Mouse (Mus musculus) MEL (cell line): Measurements from ENCODE around the gene Trim8. TPM values are rescaled to one million over a fixed set of nuclear protein-coding genes. Genes with fewer than 3 reads are reported as not detected.

Source experiments
- DNase-seq: peaks from one replicate; pipeline ENCODE4 v3.0.0; 2011; ENCODE audit warnings: low read depth, low spot score
- H3K27ac ChIP-seq: 2 replicates; pipeline ENCODE4 v1.5.1; 2012; ENCODE audit warnings: low read depth, mild to moderate bottlenecking, control low read depth, low read length, moderate library complexity; ENCODE audit not compliant: control insufficient read depth
- H3K27me3 ChIP-seq, 2 experiments: fragments of 150-350 bp in 1 of 2; sonication (generic) in 1 of 2; 2 replicates each; pipeline ENCODE4 v1.6.1; 2012; ENCODE audit warnings: low read length in 2 of 2, mild to moderate bottlenecking in 2 of 2, improper control_type of control experiment in 1 of 2, moderate library complexity in 1 of 2; ENCODE audit not compliant: insufficient read depth in 2 of 2, control insufficient read depth in 1 of 2
- H3K36me3 ChIP-seq, 2 experiments: 2 replicates each; pipeline ENCODE4 v1.6.1; 2012 to 2014; ENCODE audit warnings: low read length in 2 of 2, improper control_type of control experiment in 1 of 2, inconsistent platforms in 1 of 2, mild to moderate bottlenecking in 1 of 2; ENCODE audit not compliant: insufficient read depth in 2 of 2, control insufficient read depth in 1 of 2
- H3K4me1 ChIP-seq, 2 experiments: fragments of 150-350 bp in 1 of 2; sonication (generic) in 1 of 2; 2 replicates each; pipeline ENCODE4 v1.6.1; 2012; ENCODE audit warnings: low read length in 2 of 2, improper control_type of control experiment in 1 of 2, mild to moderate bottlenecking in 1 of 2; ENCODE audit not compliant: insufficient read depth in 2 of 2, control insufficient read depth in 1 of 2
- H3K4me3 ChIP-seq, 2 experiments: fragments of 150-350 bp in 1 of 2; sonication (generic) in 1 of 2; 2 replicates each; pipeline ENCODE4 v1.5.1; 2012; ENCODE audit warnings: low read depth in 2 of 2, low read length in 2 of 2, mild to moderate bottlenecking in 2 of 2, moderate library complexity in 2 of 2, control low read depth in 1 of 2, improper control_type of control experiment in 1 of 2; ENCODE audit not compliant: control insufficient read depth in 1 of 2, insufficient read depth in 1 of 2
- H3K79me2 ChIP-seq: 2 replicates; pipeline ENCODE4 v1.6.1; 2012; ENCODE audit warnings: mild to moderate bottlenecking, low read length, moderate library complexity; ENCODE audit not compliant: control insufficient read depth, poor library complexity, insufficient read depth
- H3K9ac ChIP-seq: 2 replicates; pipeline ENCODE4 v1.6.1; 2012; ENCODE audit warnings: low read depth, mild to moderate bottlenecking, control low read depth, low read length, moderate library complexity; ENCODE audit not compliant: control insufficient read depth, poor library complexity, severe bottlenecking
- H3K9me3 ChIP-seq: fragments of 150-350 bp; sonication (generic); replicated peaks from 2 replicates; pipeline ENCODE4 v1.6.1; 2012; ENCODE audit warnings: mild to moderate bottlenecking, low read length, improper control_type of control experiment, moderate library complexity; ENCODE audit not compliant: insufficient read depth
- CHD1 ChIP-seq: IDR thresholded peaks from 2 replicates; pipeline ENCODE4 v1.6.1; 2012; ENCODE audit warnings: low read depth, mild to moderate bottlenecking, inconsistent platforms, low read length, improper control_type of control experiment
- CHD2 ChIP-seq: IDR thresholded peaks from 2 replicates; pipeline ENCODE4 v1.6.1; 2011; ENCODE audit warnings: low read length, improper control_type of control experiment
- CTCF ChIP-seq, 3 experiments: IDR thresholded peaks in 2 of 3; conservative IDR thresholded peaks in 1 of 3; 2 replicates each; pipeline ENCODE4 v1.5.1; 2011 to 2012; ENCODE audit warnings: low read length in 3 of 3, low read depth in 2 of 3, mild to moderate bottlenecking in 2 of 3, improper control_type of control experiment in 1 of 3, inconsistent platforms in 1 of 3, mixed read lengths in 1 of 3, moderate library complexity in 1 of 3; ENCODE audit not compliant: control insufficient read depth in 1 of 3, insufficient read depth in 1 of 3, poor library complexity in 1 of 3, severe bottlenecking in 1 of 3
- E2F4 ChIP-seq: IDR thresholded peaks from 2 replicates; pipeline ENCODE4 v1.6.1; 2011; ENCODE audit warnings: low read depth, low read length, improper control_type of control experiment, borderline replicate concordance
- ELF1 ChIP-seq: IDR thresholded peaks from 2 replicates; pipeline ENCODE4 v1.6.1; 2014; ENCODE audit warnings: low read depth, mild to moderate bottlenecking, inconsistent platforms, low read length, improper control_type of control experiment, moderate library complexity
- EP300 ChIP-seq, 2 experiments: IDR thresholded peaks; 2 replicates each; pipeline ENCODE4 v1.6.1; 2011; ENCODE audit warnings: improper control_type of control experiment in 2 of 2, low read length in 2 of 2, low read depth in 1 of 2, mild to moderate bottlenecking in 1 of 2
- ETS1 ChIP-seq: IDR thresholded peaks from 2 replicates; pipeline ENCODE4 v1.6.1; 2012; ENCODE audit warnings: low read depth, mild to moderate bottlenecking, inconsistent platforms, low read length, improper control_type of control experiment, moderate library complexity
- GABPA ChIP-seq: IDR thresholded peaks from 2 replicates; pipeline ENCODE4 v1.6.1; 2012; ENCODE audit warnings: low read depth, mild to moderate bottlenecking, inconsistent platforms, low read length, improper control_type of control experiment, moderate library complexity
- GATA1 ChIP-seq: IDR thresholded peaks from 2 replicates; pipeline ENCODE4 v1.6.1; 2011; ENCODE audit warnings: low read depth, low read length, improper control_type of control experiment
- HCFC1 ChIP-seq: IDR thresholded peaks from 2 replicates; pipeline ENCODE4 v1.6.1; 2012; ENCODE audit warnings: low read depth, mild to moderate bottlenecking, inconsistent platforms, low read length, improper control_type of control experiment, moderate library complexity
- JUND ChIP-seq: IDR thresholded peaks from 2 replicates; pipeline ENCODE4 v1.6.1; 2011; ENCODE audit warnings: low read depth, mild to moderate bottlenecking, improper control_type of control experiment, low read length
- KAT2A ChIP-seq: conservative IDR thresholded peaks from 2 replicates; pipeline ENCODE4 v1.6.1; 2012; ENCODE audit warnings: low read depth, low read length, improper control_type of control experiment, inconsistent platforms
- MAFK ChIP-seq: IDR thresholded peaks from 2 replicates; pipeline ENCODE4 v1.6.1; 2011; ENCODE audit warnings: low read depth, mild to moderate bottlenecking, low read length, improper control_type of control experiment, borderline replicate concordance
- MAX ChIP-seq: IDR thresholded peaks from 2 replicates; pipeline ENCODE4 v1.6.1; 2011; ENCODE audit warnings: low read length, improper control_type of control experiment
- MAZ ChIP-seq: IDR thresholded peaks from 2 replicates; pipeline ENCODE4 v1.6.1; 2012; ENCODE audit warnings: low read depth, mild to moderate bottlenecking, inconsistent platforms, low read length, improper control_type of control experiment
- MEF2A ChIP-seq: IDR thresholded peaks from 2 replicates; pipeline ENCODE4 v1.6.1; 2014; ENCODE audit warnings: low read depth, mild to moderate bottlenecking, inconsistent platforms, low read length, improper control_type of control experiment; ENCODE audit not compliant: poor library complexity, insufficient replicate concordance, severe bottlenecking; ENCODE audit errors: extremely low read depth
- MXI1 ChIP-seq: IDR thresholded peaks from 2 replicates; pipeline ENCODE4 v1.6.1; 2011; ENCODE audit warnings: mild to moderate bottlenecking, low read depth, low read length, improper control_type of control experiment
- MYB ChIP-seq: IDR thresholded peaks from 2 replicates; pipeline ENCODE4 v1.6.1; 2011; ENCODE audit warnings: mild to moderate bottlenecking, low read depth, low read length, improper control_type of control experiment
- MYC ChIP-seq: IDR thresholded peaks from 2 replicates; pipeline ENCODE4 v1.6.1; 2011; ENCODE audit warnings: low read depth, mild to moderate bottlenecking, low read length, improper control_type of control experiment, moderate library complexity
- NRF1 ChIP-seq: IDR thresholded peaks from 2 replicates; pipeline ENCODE4 v1.6.1; 2014; ENCODE audit warnings: low read depth, mild to moderate bottlenecking, inconsistent platforms, low read length, improper control_type of control experiment, moderate library complexity; ENCODE audit not compliant: poor library complexity, insufficient read depth, severe bottlenecking
- POLR2A ChIP-seq, 2 experiments: IDR thresholded peaks; 2 replicates each; pipeline ENCODE4 v1.6.1; 2011 to 2012; ENCODE audit warnings: low read length in 2 of 2, mild to moderate bottlenecking in 2 of 2, control low read depth in 1 of 2, improper control_type of control experiment in 1 of 2, low read depth in 1 of 2, moderate library complexity in 1 of 2; ENCODE audit not compliant: control insufficient read depth in 1 of 2, insufficient read depth in 1 of 2, poor library complexity in 1 of 2
- POLR2AphosphoS2 ChIP-seq: IDR thresholded peaks from 2 replicates; pipeline ENCODE4 v1.6.1; 2011; ENCODE audit warnings: low read length, improper control_type of control experiment
- POLR2AphosphoS5 ChIP-seq: IDR thresholded peaks from 2 replicates; pipeline ENCODE4 v1.6.1; 2012; ENCODE audit warnings: low read depth, borderline replicate concordance, mild to moderate bottlenecking, inconsistent platforms, low read length, moderate library complexity, mixed read lengths
- RAD21 ChIP-seq: IDR thresholded peaks from 2 replicates; pipeline ENCODE4 v1.6.1; 2011; ENCODE audit warnings: mild to moderate bottlenecking, low read depth, low read length, improper control_type of control experiment
- RCOR1 ChIP-seq: IDR thresholded peaks from 2 replicates; pipeline ENCODE4 v1.6.1; 2012; ENCODE audit warnings: low read depth, mild to moderate bottlenecking, inconsistent platforms, low read length, improper control_type of control experiment
- SIN3A ChIP-seq: IDR thresholded peaks from 2 replicates; pipeline ENCODE4 v1.6.1; 2012; ENCODE audit warnings: low read length, improper control_type of control experiment, inconsistent platforms
- SMC3 ChIP-seq: IDR thresholded peaks from 2 replicates; pipeline ENCODE4 v1.6.1; 2011; ENCODE audit warnings: low read depth, low read length, improper control_type of control experiment
- TAL1 ChIP-seq: IDR thresholded peaks from 2 replicates; pipeline ENCODE4 v1.6.1; 2012; ENCODE audit warnings: mild to moderate bottlenecking, inconsistent platforms, low read length, moderate library complexity, mixed read lengths
- TBP ChIP-seq: IDR thresholded peaks from 2 replicates; pipeline ENCODE4 v1.8.0; 2011; ENCODE audit warnings: low read depth, low read length, improper control_type of control experiment
- TCF12 ChIP-seq: IDR thresholded peaks from 2 replicates; pipeline ENCODE4 v1.6.1; 2014; ENCODE audit warnings: low read depth, mild to moderate bottlenecking, inconsistent platforms, low read length, improper control_type of control experiment, moderate library complexity
- UBTF ChIP-seq: IDR thresholded peaks from 2 replicates; pipeline ENCODE4 v1.6.1; 2012; ENCODE audit warnings: low read depth, mild to moderate bottlenecking, inconsistent platforms, low read length, improper control_type of control experiment, moderate library complexity, borderline replicate concordance; ENCODE audit not compliant: insufficient read depth
- USF1 ChIP-seq: IDR thresholded peaks from 2 replicates; pipeline ENCODE4 v1.6.1; 2014; ENCODE audit warnings: low read depth, mild to moderate bottlenecking, inconsistent platforms, low read length, improper control_type of control experiment, moderate library complexity
- ZC3H11A ChIP-seq: IDR thresholded peaks from 2 replicates; pipeline ENCODE4 v1.6.1; 2012; ENCODE audit warnings: low read depth, mild to moderate bottlenecking, inconsistent platforms, low read length, improper control_type of control experiment
- ZKSCAN1 ChIP-seq: IDR thresholded peaks from 2 replicates; pipeline ENCODE4 v1.6.1; 2012; ENCODE audit warnings: low read depth, mild to moderate bottlenecking, inconsistent platforms, low read length, improper control_type of control experiment, moderate library complexity
- ZMIZ1 ChIP-seq: IDR thresholded peaks from 2 replicates; pipeline ENCODE4 v1.6.1; 2012; ENCODE audit warnings: low read depth, mild to moderate bottlenecking, inconsistent platforms, low read length, improper control_type of control experiment, moderate library complexity
- ZNF384 ChIP-seq: IDR thresholded peaks from 2 replicates; pipeline ENCODE4 v1.6.1; 2012; ENCODE audit warnings: low read depth, mild to moderate bottlenecking, inconsistent platforms, low read length, improper control_type of control experiment
- polyA plus RNA-seq, 2 experiments: library from polyadenylated mRNA; stranded (reverse) in 1 of 2; unstranded in 1 of 2; fragments of >175 nt in 1 of 2; fragments of >200 nt in 1 of 2; gene quantifications; 2 replicates each; pipeline versions ENCODE4 v1.2.1 to v1.2.4; 2012; ENCODE audit warnings: low replicate concordance in 2 of 2, low read depth in 1 of 2; ENCODE audit not compliant: insufficient read length in 2 of 2, insufficient read depth in 1 of 2, missing spikeins in 1 of 2
- total RNA-seq: library from RNA; depleted of rRNA; stranded (reverse); fragments of 300-350 nt; gene quantifications from 2 replicates; pipeline ENCODE4 v1.2.3, GENCODE M21; 2012

Trim8 gene
- total and polyA plus RNA-seq, 3 experiments: 19.1 to 57.2 TPM; not detected in 1

GRCm38 (mm10) chr19:46523131-46523479, 21.6 kb downstream of the Trim8 start:
- Histone ChIP-seq H3K4me3 (no peak overlapping the region), H3K79me2 (no peaks in the 10 kb centered on the region), H3K9ac (no peak overlapping the region), H3K27me3 (no peaks in the 10 kb centered on the region), H3K27ac (no peak overlapping the region), H3K9me3 (no peaks in the 10 kb centered on the region), H3K36me3 (peaks cover 0 to 4% of the 10 kb centered on the region in 2 experiments; a peak in 2 of 4 replicates), H3K4me1 (peaks cover 6 to 23% of the 10 kb centered on the region in 2 experiments; a peak in 3 of 4 replicates)
- DNase-seq: peak; percentile 62
- TF ChIP-seq ZC3H11A: no peak
- 0 out of 2 replicates have a peak, but pooled peaks have one; percentile 33 for TF ChIP-seq MAZ
- no peak for TF ChIP-seq ZMIZ1
- TF ChIP-seq TAL1: no peak
- TF ChIP-seq RAD21: no peak
- no peak for TF ChIP-seq KAT2A
- TF ChIP-seq POLR2A (IDR thresholded peaks at IDR 0.05; ENCODE audit: control insufficient read depth in 1 of 2, insufficient read depth in 1 of 2, low read depth in 1 of 2, low read length in 2 of 2, poor library complexity in 1 of 2): no peak
- no peak for TF ChIP-seq MYB
- TF ChIP-seq EP300 (IDR thresholded peaks at IDR 0.05; ENCODE audit: low read depth in 1 of 2, low read length in 2 of 2): no peak; a peak in 1 of 4 replicates
- no peak for TF ChIP-seq SIN3A
- TF ChIP-seq GABPA: no peak
- TF ChIP-seq MEF2A: no peak
- TF ChIP-seq MAX: no peak
- no peak for TF ChIP-seq MYC
- no peak for TF ChIP-seq NRF1
- TF ChIP-seq ZKSCAN1: no peak
- TF ChIP-seq POLR2AphosphoS5: no peak
- TF ChIP-seq USF1: no peak
- no peak for TF ChIP-seq CHD2
- 0 out of 2 replicates have a peak, but pooled peaks have one; percentile 49 for TF ChIP-seq MAFK
- TF ChIP-seq SMC3: no peak
- TF ChIP-seq E2F4: no peak
- TF ChIP-seq RCOR1: no peak
- 0 out of 2 replicates have a peak, but pooled peaks have one; percentile 33 for TF ChIP-seq ELF1
- no peak for TF ChIP-seq POLR2AphosphoS2
- no peak for TF ChIP-seq TBP
- TF ChIP-seq JUND: no peak
- TF ChIP-seq CHD1: no peak
- no peak for TF ChIP-seq MXI1
- TF ChIP-seq GATA1: peak; percentile 27; the same call in 1 of the 2 replicates
- TF ChIP-seq UBTF: no peak
- TF ChIP-seq TCF12: no peak
- no peak for TF ChIP-seq HCFC1
- no peak for TF ChIP-seq ETS1
- no peak for TF ChIP-seq ZNF384
- no peak for TF ChIP-seq CTCF (IDR thresholded peaks at IDR 0.05 in 2 of 3, conservative IDR thresholded peaks at IDR 0.05 in 1 of 3; ENCODE audit: control insufficient read depth in 1 of 3, insufficient read depth in 1 of 3, low read depth in 2 of 3, low read length in 3 of 3, poor library complexity in 1 of 3, severe bottlenecking in 1 of 3)
